Mouse (Mus musculus) heart, postnatal 25 days (tissue): ENCODE results near the gene Ppp1r27. TPM values are rescaled to one million over a fixed set of nuclear protein-coding genes. Genes with fewer than 3 reads are reported as not detected.

ENCODE experiments used
- total RNA-seq, 2 experiments: library from RNA; stranded (reverse); gene quantifications; 2 replicates each; pipeline ENCODE4 v1.2.3; 2021

Ppp1r27 gene
- total RNA-seq, 2 experiments from 2014 or later, result not detected

Other genes with a start within 250 kb of the Ppp1r27 start
- gene Actg1, start 202.6 kb downstream of the Ppp1r27 start, total RNA-seq, result 100 to 1,000 TPM; 282 to 346 TPM
- gene Fscn2, start 189.6 kb downstream of the Ppp1r27 start, total RNA-seq, result not detected
- 10 to 100 TPM; 15.2 to 15.3 TPM for gene Faap100, start 172.4 kb downstream of the Ppp1r27 start, total RNA-seq
- gene Nploc4, start 113.4 kb downstream of the Ppp1r27 start, total RNA-seq, result 10 to 100 TPM; 53.0 to 59.3 TPM
- 1 to 10 TPM; 1.4 to 1.6 TPM for gene Tspan10, start 108.5 kb downstream of the Ppp1r27 start, total RNA-seq
- gene Pde6g, start 97.6 kb downstream of the Ppp1r27 start, total RNA-seq, result under 1 TPM; 0.47 to 0.84 TPM
- 10 to 100 TPM; 53.7 to 56.4 TPM for gene Oxld1, start 93.1 kb downstream of the Ppp1r27 start, total RNA-seq
- 1 to 10 TPM; 7.9 to 8.9 TPM for gene Ccdc137, start 93.0 kb downstream of the Ppp1r27 start, total RNA-seq
- 10 to 100 TPM; 10.5 to 10.6 TPM for gene Arl16, start 83.5 kb downstream of the Ppp1r27 start, total RNA-seq
- gene Mrpl12, start 66.5 kb downstream of the Ppp1r27 start, total RNA-seq, result 100 to 1,000 TPM; 253 to 263 TPM
- 10 to 100 TPM; 13.1 to 14.8 TPM for gene Slc25a10, start 59.3 kb downstream of the Ppp1r27 start, total RNA-seq
- 1 to 10 TPM; 1.3 to 1.5 TPM for gene Gcgr, start 20.4 kb downstream of the Ppp1r27 start, total RNA-seq
- 10 to 100 TPM; 44.1 to 46.9 TPM for gene Mcrip1, start 1.4 kb downstream of the Ppp1r27 start, total RNA-seq
- gene P4hb, start 22.1 kb upstream of the Ppp1r27 start, total RNA-seq, result 100 to 1,000 TPM; 228 to 255 TPM
- 100 to 1,000 TPM; 142 to 158 TPM for gene Arhgdia, start 30.5 kb upstream of the Ppp1r27 start, total RNA-seq
- 10 to 100 TPM; 49.3 to 52.6 TPM for gene Alyref, start 47.2 kb upstream of the Ppp1r27 start, total RNA-seq
- 10 to 100 TPM; 82.6 to 90.3 TPM for gene Anapc11, start 47.3 kb upstream of the Ppp1r27 start, total RNA-seq
- gene Npb, start 57.3 kb upstream of the Ppp1r27 start, total RNA-seq, result not detected
- 10 to 100 TPM; 54.2 to 59.3 TPM for gene Pcyt2, start 66.8 kb upstream of the Ppp1r27 start, total RNA-seq
- gene Sirt7, start 74.1 kb upstream of the Ppp1r27 start, total RNA-seq, result 1 to 10 TPM; 7.7 to 8.3 TPM
- 10 to 100 TPM; 38.7 to 42.1 TPM for gene Mafg, start 82.5 kb upstream of the Ppp1r27 start, total RNA-seq
- 1 to 10 TPM; 1.6 to 2.3 TPM for gene Pycr1, start 92.6 kb upstream of the Ppp1r27 start, total RNA-seq
- 10 to 100 TPM; 78.3 to 78.8 TPM for gene Myadml2, start 97.0 kb upstream of the Ppp1r27 start, total RNA-seq
- under 1 TPM in 1 of 2 experiments, not detected in 1; 0.20 TPM for gene Notum, start 110.0 kb upstream of the Ppp1r27 start, total RNA-seq
- gene Aspscr1, start 121.8 kb upstream of the Ppp1r27 start, total RNA-seq, result 10 to 100 TPM; 33.0 to 33.9 TPM
- gene Cenpx, start 162.6 kb upstream of the Ppp1r27 start, total RNA-seq, result 10 to 100 TPM; 31.2 to 35.7 TPM
- 1 to 10 TPM; 5.6 to 6.2 TPM for gene Lrrc45, start 162.8 kb upstream of the Ppp1r27 start, total RNA-seq
- 1 to 10 TPM; 1.2 to 1.8 TPM for gene Rac3, start 170.3 kb upstream of the Ppp1r27 start, total RNA-seq
- 1 to 10 TPM; 6.8 to 7.5 TPM for gene Dcxr, start 176.1 kb upstream of the Ppp1r27 start, total RNA-seq
- gene Cbr2, start 181.0 kb upstream of the Ppp1r27 start, total RNA-seq, result 10 to 100 TPM; 16.7 to 22.1 TPM
- 10 to 100 TPM; 21.2 to 40.2 TPM for gene Hmga1b, start 211.7 kb upstream of the Ppp1r27 start, total RNA-seq
- 10 to 100 TPM; 12.3 to 13.9 TPM for gene Rfng, start 233.1 kb upstream of the Ppp1r27 start, total RNA-seq
- 10 to 100 TPM; 52.2 to 57.0 TPM for gene Gps1, start 233.1 kb upstream of the Ppp1r27 start, total RNA-seq
- 10 to 100 TPM; 26.8 to 27.8 TPM for gene Dus1l, start 245.3 kb upstream of the Ppp1r27 start, total RNA-seq